Mouse (Mus musculus): ENCODE measurements around the gene Gm8020. TPM values are rescaled to one million over a fixed set of nuclear protein-coding genes. Genes with fewer than 3 reads are reported as not detected.
"Not testable (repeated sequence)": the region's sequence is repeated elsewhere in the genome, so short reads cannot be mapped to it uniquely, and the experiment has no call there.

Gene Gm8020
- polyA plus RNA-seq (2012; rRNA removed) = not detected in 2 replicates
- not detected in 2 replicates for polyA plus RNA-seq (2014; fragmentation: Nextera tagmentation; extraction: Ambion mirVana)

- not testable (repeated sequence) for DNase-seq (ENCODE audit: low spot score); H3K27ac ChIP-seq (replicated peaks; ENCODE audit: low read depth, low read length); H3K9me3 ChIP-seq (ENCODE audit: control insufficient read depth, low read length); H3K27me3 ChIP-seq (ENCODE audit: control insufficient read depth, insufficient read depth, low read length); ATAC-seq (ENCODE audit: low FRiP score, low read depth); H3K4me2 ChIP-seq (replicated peaks; ENCODE audit: low read depth, low read length, severe bottlenecking); H3K4me1 ChIP-seq (ENCODE audit: control insufficient read depth, insufficient read depth, low read length); H3K4me3 ChIP-seq (replicated peaks; ENCODE audit: low read length); H3K9ac ChIP-seq (ENCODE audit: low read depth, low read length, severe bottlenecking); H3K36me3 ChIP-seq (ENCODE audit: control insufficient read depth, insufficient read depth, low read length)
- 100% methylated on average over 1 of the region's 3 CpGs for WGBS
Observed at GRCm38 (mm10) chr14:42502249-42502648, at the start of gene Gm8020. Gm8020 (minus strand) TSS chr14:42502349.

GRCm38 (mm10) chr14:42543170-42543701, 41.1 kb upstream of the Gm8020 start:
- not testable (repeated sequence) for H3K4me3 ChIP-seq (replicated peaks; ENCODE audit: low read length); H3K36me3 ChIP-seq (ENCODE audit: control insufficient read depth, insufficient read depth, low read length); H3K9me3 ChIP-seq (ENCODE audit: control insufficient read depth, low read length); H3K4me2 ChIP-seq (replicated peaks; ENCODE audit: low read depth, low read length, severe bottlenecking); H3K27me3 ChIP-seq (ENCODE audit: control insufficient read depth, insufficient read depth, low read length); H3K9ac ChIP-seq (ENCODE audit: low read depth, low read length, severe bottlenecking); H3K27ac ChIP-seq (replicated peaks; ENCODE audit: low read depth, low read length); H3K4me1 ChIP-seq (ENCODE audit: control insufficient read depth, insufficient read depth, low read length); DNase-seq (ENCODE audit: low spot score)
- peak; percentile 19; the same call in 1 of the 2 replicates for ATAC-seq (ENCODE audit: low FRiP score, low read depth)
- 20% methylated on average over 11 of the region's 31 CpGs for WGBS

GRCm38 (mm10) chr14:42542316-42543169, 40.4 kb upstream of the Gm8020 start:
- H3K4me1 ChIP-seq (ENCODE audit: control insufficient read depth, insufficient read depth, low read length); H3K27ac ChIP-seq (replicated peaks; ENCODE audit: low read depth, low read length); H3K9ac ChIP-seq (ENCODE audit: low read depth, low read length, severe bottlenecking); H3K9me3 ChIP-seq (ENCODE audit: control insufficient read depth, low read length); H3K27me3 ChIP-seq (ENCODE audit: control insufficient read depth, insufficient read depth, low read length); H3K4me3 ChIP-seq (replicated peaks; ENCODE audit: low read length); ATAC-seq (ENCODE audit: low FRiP score, low read depth); H3K36me3 ChIP-seq (ENCODE audit: control insufficient read depth, insufficient read depth, low read length); H3K4me2 ChIP-seq (replicated peaks; ENCODE audit: low read depth, low read length, severe bottlenecking); DNase-seq (ENCODE audit: low spot score): not testable (repeated sequence)
- WGBS = 16% methylated on average over 16 of the region's 29 CpGs

GRCm38 (mm10) chr14:42524182-42524581, 22.0 kb upstream of the Gm8020 start, which contains the start of gene Gm8024:
Gm8024 (minus strand) TSS chr14:42524282.
- not testable (repeated sequence) for H3K4me2 ChIP-seq (replicated peaks; ENCODE audit: low read depth, low read length, severe bottlenecking); H3K9me3 ChIP-seq (ENCODE audit: control insufficient read depth, low read length); ATAC-seq (ENCODE audit: low FRiP score, low read depth); DNase-seq (ENCODE audit: low spot score); H3K36me3 ChIP-seq (ENCODE audit: control insufficient read depth, insufficient read depth, low read length); H3K27me3 ChIP-seq (ENCODE audit: control insufficient read depth, insufficient read depth, low read length); H3K9ac ChIP-seq (ENCODE audit: low read depth, low read length, severe bottlenecking); H3K27ac ChIP-seq (replicated peaks; ENCODE audit: low read depth, low read length); H3K4me1 ChIP-seq (ENCODE audit: control insufficient read depth, insufficient read depth, low read length); H3K4me3 ChIP-seq (replicated peaks; ENCODE audit: low read length)
- WGBS = 100% methylated on average over 1 of the region's 3 CpGs

- H3K36me3 ChIP-seq (ENCODE audit: control insufficient read depth, insufficient read depth, low read length); H3K4me2 ChIP-seq (replicated peaks; ENCODE audit: low read depth, low read length, severe bottlenecking); H3K27me3 ChIP-seq (ENCODE audit: control insufficient read depth, insufficient read depth, low read length); ATAC-seq (ENCODE audit: low FRiP score, low read depth); H3K9me3 ChIP-seq (ENCODE audit: control insufficient read depth, low read length); H3K4me3 ChIP-seq (replicated peaks; ENCODE audit: low read length); H3K27ac ChIP-seq (replicated peaks; ENCODE audit: low read depth, low read length); H3K9ac ChIP-seq (ENCODE audit: low read depth, low read length, severe bottlenecking); H3K4me1 ChIP-seq (ENCODE audit: control insufficient read depth, insufficient read depth, low read length); DNase-seq (ENCODE audit: low spot score): not testable (repeated sequence)
- 55% methylated on average over 2 of the region's 2 CpGs for WGBS
Observed at GRCm38 (mm10) chr14:42463581-42463980, 38.6 kb downstream of the Gm8020 start, which contains the start of gene Gm8011. Gm8011 (plus strand) TSS chr14:42463881.

Other genes with a start within 250 kb of the Gm8020 start
- gene Gm17026, start 242.3 kb downstream of the Gm8020 start, polyA plus RNA-seq (2012; rRNA removed) = not detected in 2 replicates
- gene Gm17026, start 242.3 kb downstream of the Gm8020 start, polyA plus RNA-seq (2014; fragmentation: Nextera tagmentation; extraction: Ambion mirVana) = not detected in 2 replicates
- not detected in 2 replicates for gene Gm9611, start 205.0 kb downstream of the Gm8020 start, polyA plus RNA-seq (2012; rRNA removed)
- gene Gm9611, start 205.0 kb downstream of the Gm8020 start, polyA plus RNA-seq (2014; fragmentation: Nextera tagmentation; extraction: Ambion mirVana) = not detected in 2 replicates
- gene Gm7995, start 192.1 kb downstream of the Gm8020 start, polyA plus RNA-seq (2012; rRNA removed) = not detected in 2 replicates
- not detected in 2 replicates for gene Gm7995, start 192.1 kb downstream of the Gm8020 start, polyA plus RNA-seq (2014; fragmentation: Nextera tagmentation; extraction: Ambion mirVana)
- not detected in 2 replicates for gene Gm8005, start 62.7 kb downstream of the Gm8020 start, polyA plus RNA-seq (2012; rRNA removed)
- gene Gm8005, start 62.7 kb downstream of the Gm8020 start, polyA plus RNA-seq (2014; fragmentation: Nextera tagmentation; extraction: Ambion mirVana) = not detected in 2 replicates
- not detected in 2 replicates for gene Gm8011, start 38.5 kb downstream of the Gm8020 start, polyA plus RNA-seq (2012; rRNA removed)
- gene Gm8011, start 38.5 kb downstream of the Gm8020 start, polyA plus RNA-seq (2014; fragmentation: Nextera tagmentation; extraction: Ambion mirVana) = not detected in 2 replicates
- not detected in 2 replicates for gene Gm8024, start 21.9 kb upstream of the Gm8020 start, polyA plus RNA-seq (2012; rRNA removed)
- not detected in 2 replicates for gene Gm8024, start 21.9 kb upstream of the Gm8020 start, polyA plus RNA-seq (2014; fragmentation: Nextera tagmentation; extraction: Ambion mirVana)
- not detected in 2 replicates for gene Gm17124, start 97.5 kb upstream of the Gm8020 start, polyA plus RNA-seq (2012; rRNA removed)
- not detected in 2 replicates for gene Gm17124, start 97.5 kb upstream of the Gm8020 start, polyA plus RNA-seq (2014; fragmentation: Nextera tagmentation; extraction: Ambion mirVana)
- not detected in 2 replicates for gene Gm3633, start 139.6 kb upstream of the Gm8020 start, polyA plus RNA-seq (2012; rRNA removed)
- not detected in 2 replicates for gene Gm3633, start 139.6 kb upstream of the Gm8020 start, polyA plus RNA-seq (2014; fragmentation: Nextera tagmentation; extraction: Ambion mirVana)
- not detected in 2 replicates for gene Gm10378, start 153.6 kb upstream of the Gm8020 start, polyA plus RNA-seq (2012; rRNA removed)
- gene Gm10378, start 153.6 kb upstream of the Gm8020 start, polyA plus RNA-seq (2014; fragmentation: Nextera tagmentation; extraction: Ambion mirVana) = not detected in 2 replicates